Mouse (Mus musculus) midbrain, postnatal 0 days (tissue): ENCODE results near the gene Gm5431. TPM values are rescaled to one million over a fixed set of nuclear protein-coding genes. Genes with fewer than 3 reads are reported as not detected.
"Not testable (repeated sequence)": the region's sequence is repeated elsewhere in the genome, so short reads cannot be mapped to it uniquely, and the experiment has no call there.

Source experiments
- ATAC-seq: fragments of 200-750 bp; cut with Nextera tagmentation; 2 replicates; pipeline ENCODE4 v1.8.0; 2017; ENCODE audit warnings: moderate number of reproducible peaks, mild to moderate bottlenecking, moderate TSS enrichment, moderate library complexity; ENCODE audit not compliant: low FRiP score
- DNase-seq: peaks from one replicate; pipeline ENCODE4 v3.0.0-alpha.2; 2015; ENCODE audit warnings: low spot score
- H3K27ac ChIP-seq: fragments of 300-500 bp; sonication (generic); 2 replicates; pipeline ENCODE4 v1.5.1; 2014; ENCODE audit warnings: low read depth, mild to moderate bottlenecking, low read length, mixed read lengths
- H3K27me3 ChIP-seq: fragments of 300-500 bp; sonication (generic); 2 replicates; pipeline ENCODE4 v1.6.1; 2014; ENCODE audit warnings: low read length, control low read depth, mixed read lengths; ENCODE audit not compliant: insufficient read depth
- H3K36me3 ChIP-seq: fragments of 300-500 bp; sonication (generic); 2 replicates; pipeline ENCODE4 v1.6.1; 2014; ENCODE audit warnings: low read length, control low read depth, mixed read lengths; ENCODE audit not compliant: insufficient read depth
- H3K4me1 ChIP-seq: fragments of 300-500 bp; sonication (generic); 2 replicates; pipeline ENCODE4 v1.6.1; 2014; ENCODE audit warnings: mild to moderate bottlenecking, control low read depth, antibody characterized with exemption, low read length, mixed read lengths; ENCODE audit not compliant: insufficient read depth
- H3K4me2 ChIP-seq: fragments of 300-500 bp; sonication (generic); 2 replicates; pipeline ENCODE4 v1.6.1; 2014; ENCODE audit warnings: low read depth, mild to moderate bottlenecking, low read length, mixed read lengths; ENCODE audit not compliant: poor library complexity, severe bottlenecking
- H3K4me3 ChIP-seq: fragments of 300-500 bp; sonication (generic); 2 replicates; pipeline ENCODE4 v1.5.1; 2014; ENCODE audit warnings: low read depth, mild to moderate bottlenecking, low read length, moderate library complexity
- H3K9ac ChIP-seq: fragments of 300-500 bp; sonication (generic); replicated peaks from 2 replicates; pipeline ENCODE4 v1.6.1; 2014; ENCODE audit warnings: mild to moderate bottlenecking, low read length, moderate library complexity, mixed read lengths; ENCODE audit not compliant: poor library complexity, severe bottlenecking
- H3K9me3 ChIP-seq: fragments of 300-500 bp; sonication (generic); 2 replicates; pipeline ENCODE4 v1.6.1; 2016; ENCODE audit warnings: low read length, control low read depth
- CTCF ChIP-seq: IDR thresholded peaks from 2 replicates; pipeline ENCODE4 v1.5.1; 2016; ENCODE audit warnings: antibody characterized with exemption, mild to moderate bottlenecking
- WGBS: fragments of 180-500 bp; shearing (Covaris S2); extraction: QIAGEN DNeasy Blood & Tissue Kit; methylation state at CpG from one replicate; pipeline ENCODE4 v1.1.7; 2014; 5-methylcytosine and 5-hydroxymethylcytosine counted together
- polyA plus RNA-seq: library from polyadenylated mRNA; unstranded; fragments of >200 nt; fragmentation: Nextera tagmentation; extraction: Ambion mirVana; gene quantifications from 2 replicates; pipeline ENCODE4 v1.2.1, GENCODE M21; 2015
- total RNA-seq: library from RNA; depleted of rRNA; stranded (reverse); fragments of >200 nt; gene quantifications from 2 replicates; pipeline ENCODE4 v1.2.3, GENCODE M21; 2014; rRNA removed

The Gm5431 gene
- 0.60 and 1.5 TPM in 2 replicates for total RNA-seq
- 0.12 and 0.27 TPM in 2 replicates for polyA plus RNA-seq

DNA sequence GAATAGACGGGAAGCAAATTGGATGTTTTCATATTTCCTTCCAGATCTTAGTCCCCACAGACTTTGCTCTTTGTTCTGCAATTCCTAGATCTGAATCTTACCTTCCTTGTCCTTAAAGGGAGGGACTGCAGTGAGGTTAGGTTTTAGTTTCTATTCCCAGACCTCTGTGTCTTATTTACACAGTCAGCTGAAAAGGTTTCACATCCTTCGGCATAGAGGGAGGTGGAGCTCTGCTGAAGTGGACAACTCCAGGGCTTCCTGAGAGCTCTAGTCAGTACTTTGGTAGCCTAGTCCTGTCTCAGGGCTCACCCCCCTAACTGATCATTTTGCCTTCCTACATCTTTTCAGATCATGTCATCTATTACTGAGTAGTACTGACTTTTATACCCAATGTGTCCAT, at the start of gene Gm5431:
Gene Gm5431 (minus strand): TSS at position 194 of the 400 bp plus-strand sequence.
- Histone ChIP-seq H3K9ac (no peak within 1 kb of the TSS), H3K9me3 (no peaks in the 10 kb centered on the region), H3K4me3 (no peak within 1 kb of the TSS), H3K4me1 (no peaks in the 10 kb centered on the region), H3K4me2 (no peak within 1 kb of the TSS), H3K36me3 (no peaks in the 10 kb centered on the region), H3K27ac (no peak within 1 kb of the TSS), H3K27me3 (no peaks in the 10 kb centered on the region)
- DNase-seq = no peak
- WGBS = 71% methylated on average over 2 of the region's 2 CpGs
- ATAC-seq = no peak
- no peak for TF ChIP-seq CTCF

DNA sequence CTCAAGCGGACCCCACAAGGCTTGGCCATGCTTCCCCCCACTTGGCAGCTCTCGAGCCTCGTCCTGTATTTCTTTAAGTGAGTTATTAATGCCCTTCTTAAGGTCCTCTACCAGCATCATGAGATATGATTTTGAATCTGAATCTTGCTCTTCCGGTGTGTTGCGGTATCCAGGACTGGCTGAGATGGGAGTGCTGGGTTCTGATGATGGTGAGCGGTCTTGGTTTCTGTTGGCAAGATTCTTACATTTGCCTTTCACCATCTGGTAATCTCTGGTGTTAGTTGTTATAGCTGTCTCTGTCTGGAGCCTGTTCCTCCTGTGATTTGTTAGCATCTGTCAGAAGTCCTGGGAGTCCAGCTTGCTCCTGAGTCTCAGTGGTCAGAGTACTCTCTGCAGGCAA, 44.1 kb upstream of the Gm5431 start, which contains the start of gene Psme2b:
Gene Psme2b (minus strand): TSS at position 101 of the 400 bp plus-strand sequence.
- not testable (repeated sequence) for H3K4me3 ChIP-seq, H3K4me2 ChIP-seq, H3K36me3 ChIP-seq, DNase-seq, H3K9me3 ChIP-seq, H3K27ac ChIP-seq, H3K9ac ChIP-seq, ATAC-seq, H3K27me3 ChIP-seq, H3K4me1 ChIP-seq
- 95% methylated on average over 6 of the region's 6 CpGs for WGBS

DNA sequence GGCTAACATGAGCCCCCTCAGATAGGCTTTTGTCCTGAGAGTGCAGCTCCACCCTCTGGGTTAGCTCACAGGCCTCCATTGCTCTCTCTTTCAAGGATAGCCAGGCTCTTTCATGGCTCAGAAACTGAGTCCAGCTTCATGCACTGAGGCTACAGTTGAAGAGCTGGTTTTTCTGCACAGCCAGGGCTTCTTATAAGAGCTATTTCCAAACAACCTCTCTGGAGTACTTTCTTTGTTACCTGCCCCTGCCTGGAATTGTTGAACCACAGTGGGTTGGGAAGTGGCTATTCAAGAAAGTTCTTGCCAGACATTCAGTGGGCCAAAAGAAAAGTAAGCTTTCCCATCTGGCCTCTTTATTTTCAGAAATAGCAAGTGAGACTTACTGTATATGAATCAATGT, 37.3 kb upstream of the Gm5431 start:
- not testable (repeated sequence) for H3K4me2 ChIP-seq, ATAC-seq, H3K9me3 ChIP-seq, H3K9ac ChIP-seq, H3K27me3 ChIP-seq, H3K27ac ChIP-seq, H3K36me3 ChIP-seq, H3K4me1 ChIP-seq, DNase-seq, H3K4me3 ChIP-seq

DNA sequence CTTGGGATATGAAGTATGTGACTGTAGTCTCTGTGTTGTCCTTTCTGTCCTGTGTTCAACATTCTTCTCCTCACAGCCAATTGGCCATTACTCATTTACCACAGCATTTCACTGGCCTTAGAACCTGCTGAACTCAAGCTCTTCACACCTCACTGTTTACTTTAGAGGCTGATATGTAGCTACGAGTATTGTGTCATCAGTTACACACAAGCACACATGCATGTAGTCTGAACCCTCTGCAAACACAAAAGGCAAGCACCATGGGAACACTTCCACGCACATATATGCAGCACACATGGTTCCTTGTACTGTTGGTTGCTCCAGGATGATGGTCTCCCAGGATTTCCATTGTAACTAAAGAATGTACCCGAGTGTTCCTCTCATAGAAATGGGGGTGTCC, 33.3 kb upstream of the Gm5431 start:
- no CpG with 5 or more reads among the region's 3 CpGs for WGBS
- H3K9ac ChIP-seq, H3K27ac ChIP-seq, H3K4me2 ChIP-seq, ATAC-seq, H3K9me3 ChIP-seq, DNase-seq, H3K4me1 ChIP-seq, H3K36me3 ChIP-seq, H3K4me3 ChIP-seq, H3K27me3 ChIP-seq: not testable (repeated sequence)

DNA sequence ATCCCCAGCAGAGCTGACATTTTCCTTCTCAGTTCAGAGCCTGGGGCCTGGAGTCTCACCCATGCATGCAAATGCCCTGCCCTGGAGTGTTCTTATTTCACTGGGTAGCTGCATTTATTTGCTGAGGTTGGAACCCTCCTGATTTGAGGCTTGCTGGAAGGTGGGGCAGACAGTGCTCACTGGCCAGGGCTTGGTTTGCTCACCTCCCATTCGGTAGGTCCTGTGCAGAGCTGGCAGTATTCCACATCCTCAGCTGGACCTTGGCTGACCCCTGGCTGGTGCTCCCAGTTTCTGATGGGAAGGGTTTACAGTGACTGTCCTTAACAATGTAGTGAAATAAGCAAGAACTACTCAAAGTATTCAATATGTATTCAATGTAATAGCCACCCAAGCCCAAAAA, 31.9 kb upstream of the Gm5431 start:
- H3K9me3 ChIP-seq, H3K4me3 ChIP-seq, H3K27me3 ChIP-seq, H3K9ac ChIP-seq, ATAC-seq, H3K36me3 ChIP-seq, H3K27ac ChIP-seq, H3K4me1 ChIP-seq, H3K4me2 ChIP-seq, DNase-seq: not testable (repeated sequence)
- WGBS = 75% methylated on average over 1 of the region's 1 CpGs

DNA sequence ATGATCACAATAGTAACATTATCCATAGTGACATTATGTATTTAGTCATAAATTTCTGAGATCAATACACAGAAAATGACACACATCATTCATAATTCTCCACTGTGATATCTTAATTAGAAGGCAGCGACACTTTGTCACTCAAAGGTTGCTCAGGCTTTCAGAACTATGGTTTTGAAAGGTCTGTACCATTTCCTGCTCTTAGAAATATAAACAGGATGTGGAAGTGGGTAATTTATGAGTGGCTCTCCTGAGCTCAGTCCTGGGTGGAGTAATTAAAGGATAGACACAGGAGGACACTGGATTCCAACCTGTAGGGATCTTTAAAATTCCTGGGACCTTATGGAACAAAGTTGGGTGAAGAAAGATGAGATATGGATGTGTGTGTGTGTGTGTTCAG, 31.4 kb upstream of the Gm5431 start:
- not testable (repeated sequence) for ATAC-seq, H3K4me1 ChIP-seq, H3K27ac ChIP-seq, H3K9me3 ChIP-seq, H3K36me3 ChIP-seq, H3K9ac ChIP-seq, H3K27me3 ChIP-seq, DNase-seq, H3K4me3 ChIP-seq, H3K4me2 ChIP-seq
- WGBS = 81% methylated on average over 1 of the region's 1 CpGs

DNA sequence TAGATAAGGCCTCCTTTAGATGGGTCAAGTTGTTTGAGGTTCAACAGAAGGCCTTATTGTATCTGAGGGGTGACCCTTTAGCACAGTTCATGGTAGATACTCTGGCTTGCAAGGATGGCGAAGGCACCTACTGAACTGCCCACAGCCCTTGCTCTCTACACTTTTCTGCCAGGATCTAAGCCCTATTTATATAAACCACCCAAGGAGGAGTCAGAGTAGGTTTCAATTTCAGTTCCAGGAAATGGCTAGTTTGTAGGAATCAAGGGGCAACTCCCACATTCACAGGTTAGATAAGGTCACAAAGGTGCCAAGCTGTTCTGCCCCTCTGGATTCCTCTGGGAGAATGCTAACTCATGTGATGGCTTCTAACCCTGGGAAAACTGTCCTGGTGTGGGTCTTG, 26.1 kb upstream of the Gm5431 start:
- H3K9ac ChIP-seq, DNase-seq, H3K4me3 ChIP-seq, H3K9me3 ChIP-seq, ATAC-seq, H3K4me2 ChIP-seq, H3K4me1 ChIP-seq, H3K27me3 ChIP-seq, H3K27ac ChIP-seq, H3K36me3 ChIP-seq: not testable (repeated sequence)
- WGBS = 100% methylated on average over 1 of the region's 1 CpGs

DNA sequence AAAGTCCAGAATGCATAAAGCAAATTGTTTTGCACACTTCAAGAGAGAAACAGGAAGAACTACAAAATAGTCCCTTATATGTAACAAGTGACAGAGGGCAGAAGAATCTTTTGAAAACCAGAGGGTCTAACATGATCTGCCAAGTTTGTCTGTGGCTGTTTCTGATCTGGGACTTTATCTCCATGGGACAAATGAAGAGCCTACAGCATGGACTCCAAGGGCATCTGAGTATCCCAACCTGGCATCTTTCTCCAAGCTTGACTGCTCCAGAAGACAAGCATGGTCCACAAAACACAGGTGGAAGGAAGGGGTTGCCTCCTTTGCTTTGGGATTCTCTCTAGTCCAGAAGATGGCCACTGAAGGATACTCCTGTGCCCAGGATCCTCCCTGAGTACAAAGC, 24.4 kb upstream of the Gm5431 start:
- not testable (repeated sequence) for ATAC-seq

DNA sequence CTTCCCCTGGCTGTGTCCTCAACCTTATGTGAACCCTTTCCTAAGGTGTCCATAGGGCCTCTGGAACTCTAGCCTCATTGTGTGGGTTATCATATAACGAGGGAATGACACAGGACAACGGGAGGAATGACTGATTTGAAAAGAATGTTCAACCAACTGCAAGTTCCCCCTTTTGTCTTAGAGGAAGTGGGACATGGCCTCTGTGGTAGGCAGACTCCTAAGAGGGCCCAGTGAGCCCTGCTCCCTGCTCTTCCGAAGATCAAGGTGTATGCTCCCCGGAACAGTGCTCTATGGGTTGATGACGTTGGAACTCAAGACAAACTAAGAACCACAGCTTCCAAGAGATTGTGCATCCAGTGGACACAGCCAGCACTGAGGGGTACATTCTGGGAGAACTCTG, 21.8 kb upstream of the Gm5431 start:
- H3K4me1 ChIP-seq, H3K4me2 ChIP-seq, ATAC-seq, DNase-seq, H3K27ac ChIP-seq, H3K27me3 ChIP-seq, H3K4me3 ChIP-seq, H3K36me3 ChIP-seq, H3K9ac ChIP-seq, H3K9me3 ChIP-seq: not testable (repeated sequence)
- 88% methylated on average over 5 of the region's 5 CpGs for WGBS

More for the DNA sequence above, 24.4 kb upstream of the Gm5431 start:
- not testable (repeated sequence) for H3K9ac ChIP-seq, H3K4me3 ChIP-seq, H3K4me2 ChIP-seq, H3K27me3 ChIP-seq, DNase-seq, H3K4me1 ChIP-seq, H3K36me3 ChIP-seq, H3K9me3 ChIP-seq, H3K27ac ChIP-seq
